Mouse (Mus musculus) T-helper 17 cell (primary cell): Measurements from ENCODE around the gene Olfr406.

ENCODE experiments used
- in situ Hi-C, 2 experiments: fragments of 300-600 bp; cut with MboI, MseI; formaldehyde crosslinking; loops; 1 replicate in 1 of 2; 2 replicates in 1 of 2; pipeline ENCODE4 v1.15.1; 2025; ENCODE audit warnings: high pct_unique_total_duplicates in 2 of 2

The Olfr406 gene

DNA sequence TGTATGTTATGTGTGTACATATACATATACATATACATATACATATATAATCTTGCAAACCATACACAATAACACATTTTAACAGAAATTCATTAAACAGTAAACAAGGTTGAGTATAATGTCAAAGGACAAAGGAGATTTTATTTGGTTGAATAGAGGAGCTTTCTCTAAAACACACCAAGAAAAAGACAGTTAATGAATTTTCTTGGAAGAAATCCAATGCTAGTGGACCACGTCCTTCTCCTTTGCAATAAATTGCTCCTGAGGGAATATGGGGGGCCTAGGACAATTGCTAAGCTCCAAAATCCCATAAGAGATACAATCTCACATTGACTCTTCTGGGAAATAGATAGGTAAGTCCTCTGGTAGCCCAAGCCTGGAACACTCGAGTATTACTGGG lies at the start of gene Olfr406:
Gene Olfr406, plus strand, starts transcription at position 301 of the 400 bp plus-strand sequence.
- in situ Hi-C loops, result no loop called here

DNA sequence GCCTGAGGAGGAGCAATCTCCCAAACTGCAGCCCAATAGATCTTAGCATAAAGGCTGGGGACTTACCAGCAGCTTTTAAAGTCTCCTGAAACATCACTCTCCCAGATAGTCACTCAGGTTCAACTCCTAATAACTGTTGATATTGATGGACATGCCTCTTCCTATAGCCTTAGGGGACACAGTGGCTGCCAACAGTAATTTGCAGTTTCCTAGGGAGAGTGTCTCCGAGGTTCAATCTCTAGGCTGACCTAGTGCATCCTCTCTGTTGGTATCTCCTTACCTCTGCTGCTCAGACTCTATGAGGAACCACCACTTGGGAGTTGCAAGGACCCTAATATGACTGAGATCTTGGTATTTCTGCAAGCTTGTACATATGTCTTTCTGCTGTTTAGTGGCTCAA lies 48.3 kb upstream of the Olfr406 start, which contains the start of gene Olfr43:
Gene Olfr43, minus strand, starts transcription at position 101 of the 400 bp plus-strand sequence.
- in situ Hi-C loops, result no loop called here

DNA sequence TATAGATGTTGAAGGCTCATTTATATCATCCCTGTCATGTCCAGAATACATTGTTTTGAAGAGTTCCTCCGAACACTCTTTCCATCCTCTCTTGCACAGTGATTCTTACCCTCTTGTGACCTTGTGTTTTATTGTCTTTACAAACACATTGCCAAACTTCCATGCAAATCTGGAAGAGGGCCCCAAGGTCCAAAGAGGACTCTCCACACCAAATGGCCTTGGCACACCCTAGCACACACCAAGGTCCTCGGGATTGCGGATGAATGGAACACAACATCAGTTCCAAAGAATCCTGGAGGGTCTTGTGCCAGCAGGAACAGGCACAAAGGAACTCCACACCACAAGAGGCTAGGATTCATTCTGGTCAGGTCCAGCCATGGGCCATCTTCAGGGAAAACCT lies 18.4 kb upstream of the Olfr406 start:
- in situ Hi-C loops, result loop anchor here in 1 of 2 experiments (5.0 kb wide), 1 partner anchor 106 kb away; no protein-coding TSS in a partner anchor

DNA sequence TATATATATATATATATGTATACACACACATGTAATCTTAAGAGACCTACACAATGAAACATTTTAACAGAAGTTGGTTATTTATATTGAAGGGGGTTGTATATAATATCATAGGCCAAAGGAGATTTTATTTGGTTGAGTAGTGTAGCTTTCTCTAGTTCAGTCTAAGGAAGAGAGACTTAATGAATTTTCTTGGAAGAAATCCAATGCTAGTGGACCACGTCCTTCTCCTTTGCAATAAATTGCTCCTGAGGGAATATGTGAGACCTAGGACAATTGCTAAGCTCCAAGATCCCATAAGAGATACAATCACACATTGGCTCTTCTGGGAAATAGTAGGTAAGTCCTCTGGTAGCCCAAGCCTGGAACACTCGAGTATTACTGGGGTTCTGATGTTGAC lies 23.8 kb downstream of the Olfr406 start, which contains the start of gene Olfr59:
Gene Olfr59, plus strand, starts transcription at position 301 of the 400 bp plus-strand sequence.
- in situ Hi-C loops, result loop anchor here in 1 of 2 experiments (5.0 kb wide), 1 partner anchor 49 kb away; no protein-coding TSS in a partner anchor

DNA sequence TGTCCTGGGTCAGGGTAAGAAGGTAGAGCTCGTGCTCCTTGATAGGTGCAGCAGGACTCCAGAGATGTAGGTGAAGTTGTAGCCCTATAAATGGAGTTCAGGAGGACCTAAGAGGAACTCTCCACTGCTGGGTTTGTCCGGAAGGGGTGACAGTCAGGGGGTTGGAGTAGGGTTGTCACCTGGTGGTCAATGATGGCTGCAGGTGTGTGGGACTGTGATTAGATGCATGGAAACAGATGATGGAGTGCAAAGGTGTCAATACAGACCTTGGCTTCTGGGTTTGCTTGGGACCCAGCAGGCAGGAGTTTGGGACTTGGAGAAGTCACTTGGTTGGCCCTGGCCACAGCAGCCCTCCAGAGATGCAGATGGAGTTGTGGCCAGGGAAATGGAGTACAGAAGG lies 27.6 kb downstream of the Olfr406 start:
- in situ Hi-C loops, result no loop called here
